Mouse (Mus musculus) G1E (cell line): ENCODE measurements around the gene Ccdc148. TPM values are rescaled to one million over a fixed set of nuclear protein-coding genes. Genes with fewer than 3 reads are reported as not detected.

Source experiments
- ATAC-seq: 2 replicates; pipeline ENCODE4 v1.8.0; 2016; ENCODE audit warnings: mild to moderate bottlenecking; ENCODE audit not compliant: insufficient number of reproducible peaks, poor library complexity, low FRiP score, severe bottlenecking; ENCODE audit errors: extremely low read depth
- DNase-seq: peaks from one replicate; pipeline ENCODE4 v3.0.0; 2012; ENCODE audit warnings: low spot score
- H3K27me3 ChIP-seq: 2 replicates; pipeline ENCODE4 v1.6.1; 2012; ENCODE audit warnings: mild to moderate bottlenecking, low read length, inconsistent platforms; ENCODE audit not compliant: insufficient read depth
- H3K36me3 ChIP-seq: replicated peaks from 2 replicates; pipeline ENCODE3; 2012; ENCODE audit warnings: mild to moderate bottlenecking, inconsistent platforms
- H3K4me1 ChIP-seq: 2 replicates; pipeline ENCODE4 v1.6.1; 2012; ENCODE audit warnings: low read depth, low read length, inconsistent platforms, mixed read lengths; ENCODE audit not compliant: insufficient read depth
- H3K4me3 ChIP-seq: 2 replicates; pipeline ENCODE4 v1.5.1; 2012; ENCODE audit warnings: low read depth, mild to moderate bottlenecking, inconsistent platforms, low read length, moderate library complexity, mixed read lengths
- H3K9me3 ChIP-seq: replicated peaks from 2 replicates; pipeline ENCODE4 v1.6.1; 2012; ENCODE audit warnings: inconsistent platforms
- CTCF ChIP-seq: IDR thresholded peaks from 2 replicates; pipeline ENCODE4 v1.5.1; 2012; ENCODE audit warnings: low read depth, low read length, inconsistent platforms, mixed read lengths
- GATA1 ChIP-seq: IDR thresholded peaks from 2 replicates; pipeline ENCODE4 v1.6.1; 2012; ENCODE audit warnings: borderline replicate concordance, low read length, inconsistent platforms, mixed read lengths
- GATA2 ChIP-seq: IDR thresholded peaks from 2 replicates; pipeline ENCODE4 v1.6.1; 2012; ENCODE audit warnings: low read depth, low read length, inconsistent platforms, borderline replicate concordance
- POLR2AphosphoS5 ChIP-seq: IDR thresholded peaks from 2 replicates; pipeline ENCODE4 v1.6.1; 2012; ENCODE audit warnings: low read depth, low read length, inconsistent platforms; ENCODE audit not compliant: insufficient replicate concordance
- TAL1 ChIP-seq: conservative IDR thresholded peaks from 2 replicates; pipeline ENCODE4 v1.6.1; 2012; ENCODE audit warnings: low read depth, low read length, inconsistent platforms, mixed read lengths
- polyA plus RNA-seq: library from polyadenylated mRNA; stranded (reverse); fragments of >175 nt; gene quantifications from 2 replicates; pipeline ENCODE4 v1.2.3, GENCODE M21; 2012
- total RNA-seq, 2 experiments: library from RNA; stranded (forward) in 1 of 2; stranded (reverse) in 1 of 2; fragments of 200-1000 nt in 1 of 2; fragments of >200 nt in 1 of 2; fragmentation: Nextera tagmentation in 1 of 2; gene quantifications; 2 replicates each; pipeline ENCODE4 v1.2.3; 2014 to 2017

Ccdc148 gene
- total and polyA plus RNA-seq, 3 experiments, result 0.22 TPM; not detected in 2

DNA sequence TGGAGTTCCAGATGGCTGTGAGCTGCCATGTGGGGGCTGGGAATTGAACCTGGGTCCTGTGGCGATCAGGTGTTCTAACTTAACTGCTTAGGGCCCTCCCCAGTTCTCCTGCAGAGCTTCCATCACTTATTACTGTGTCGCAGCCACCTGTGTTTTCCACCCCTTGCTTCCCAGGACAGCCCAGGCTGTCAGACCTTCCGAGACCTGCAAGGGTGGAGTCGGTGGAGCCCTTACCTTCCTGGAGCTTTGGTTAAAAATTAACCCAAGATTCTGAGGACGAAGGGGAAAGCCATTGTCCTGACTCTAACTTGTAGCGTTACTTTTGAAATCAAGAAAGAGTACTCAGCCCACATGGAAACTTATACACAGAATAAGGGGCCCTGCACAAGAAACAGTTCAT lies 15.4 kb upstream of the Ccdc148 start:
- Histone ChIP-seq H3K4me1 (peaks cover 65% of the 10 kb centered on the region), H3K36me3 (peaks cover 38% of the 10 kb centered on the region), H3K27me3 (no peaks in the 10 kb centered on the region), H3K9me3 (no peaks in the 10 kb centered on the region), H3K4me3 (no peak overlapping the region)
- ATAC-seq (no peak), DNase-seq (no peak)
- TF ChIP-seq CTCF (no peak), GATA2 (no peak), GATA1 (no peak), TAL1 (no peak), POLR2AphosphoS5 (no peak)

DNA sequence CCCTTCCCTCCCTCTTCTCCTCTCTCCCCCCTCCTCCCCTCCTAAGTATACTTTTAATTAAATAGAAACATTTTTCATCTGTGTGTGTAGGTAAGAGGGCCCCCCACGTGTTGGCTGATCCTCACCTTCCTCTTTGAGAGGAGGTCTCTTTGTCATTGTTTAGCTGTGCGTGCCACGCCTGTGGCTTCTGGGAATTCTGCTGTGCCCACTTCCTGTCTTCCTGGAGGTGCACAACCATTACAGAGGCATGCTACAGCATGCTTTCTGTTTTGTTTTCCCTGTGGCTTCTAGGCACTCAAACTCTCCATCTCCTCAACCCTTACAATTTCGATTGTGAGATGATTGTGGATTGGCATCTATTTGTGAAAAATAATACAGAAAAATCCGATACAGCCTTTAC lies 11.1 kb upstream of the Ccdc148 start:
- H3K27me3 ChIP-seq, result no peaks in the 10 kb centered on the region
- H3K36me3 ChIP-seq, result peaks cover 31% of the 10 kb centered on the region
- peak; percentile 20 for DNase-seq
- no peak for TF ChIP-seq CTCF
- TF ChIP-seq GATA2, result no peak
- no peak for TF ChIP-seq TAL1
- TF ChIP-seq POLR2AphosphoS5, result no peak
- TF ChIP-seq GATA1, result no peak
- ATAC-seq, result peak; percentile 66
- H3K4me1 ChIP-seq, result peaks cover 65% of the 10 kb centered on the region
- H3K4me3 ChIP-seq, result peak overlapping the region; percentile 51; the same call in 1 of the 2 replicates
- no peaks in the 10 kb centered on the region for H3K9me3 ChIP-seq

DNA sequence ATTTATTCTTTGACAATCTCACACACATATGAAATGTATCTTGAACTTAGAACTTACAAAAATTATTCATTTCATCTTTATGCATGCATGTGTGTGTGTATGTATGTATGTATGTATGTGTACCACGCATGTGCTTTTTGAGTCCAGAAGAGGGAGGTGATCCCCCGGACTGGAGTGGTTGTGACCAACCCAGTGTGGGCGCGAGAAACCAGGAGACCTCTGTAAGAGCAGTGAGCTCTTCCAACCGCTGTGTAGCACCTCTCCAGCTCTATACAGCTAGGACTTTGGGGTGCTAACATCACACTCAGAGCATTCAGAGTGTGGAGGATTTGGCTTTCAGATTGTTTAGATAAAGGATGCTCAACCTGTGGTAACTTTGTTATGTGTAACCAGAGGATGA lies 10.1 kb upstream of the Ccdc148 start:
- DNase-seq (no peak), ATAC-seq (no peak)
- TF ChIP-seq GATA2 (no peak), TAL1 (no peak)
- Histone ChIP-seq H3K4me1 (peaks cover 65% of the 10 kb centered on the region), H3K27me3 (no peaks in the 10 kb centered on the region), H3K9me3 (no peaks in the 10 kb centered on the region), H3K36me3 (peaks cover 27% of the 10 kb centered on the region), H3K4me3 (no peak overlapping the region)

DNA sequence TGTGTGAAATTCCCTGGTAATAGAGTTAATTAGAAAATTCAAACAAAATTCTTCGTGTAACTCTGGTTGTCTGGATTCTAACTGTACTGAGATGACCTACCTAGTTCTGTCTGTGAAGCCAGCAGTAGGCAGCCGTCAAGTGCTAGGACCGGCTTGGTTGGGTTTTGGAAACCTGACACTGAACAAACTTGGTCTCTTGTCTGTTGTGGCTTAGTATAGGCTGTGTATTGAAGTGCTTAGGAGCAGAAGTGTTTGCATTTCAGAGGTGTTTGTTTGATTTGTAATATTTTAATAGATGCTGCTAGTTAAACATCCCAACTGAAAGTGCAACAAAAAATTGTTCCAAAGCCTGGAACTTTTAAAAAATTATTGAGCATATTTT lies 9.7 kb upstream of the Ccdc148 start:
- Histone ChIP-seq H3K4me3 (no peak overlapping the region), H3K9me3 (no peaks in the 10 kb centered on the region), H3K27me3 (no peaks in the 10 kb centered on the region), H3K4me1 (peaks cover 66% of the 10 kb centered on the region), H3K36me3 (peaks cover 28% of the 10 kb centered on the region)
- TF ChIP-seq CTCF (no peak), GATA1 (no peak), POLR2AphosphoS5 (no peak), TAL1 (no peak), GATA2 (no peak)
- DNase-seq (no peak), ATAC-seq (no peak)

DNA sequence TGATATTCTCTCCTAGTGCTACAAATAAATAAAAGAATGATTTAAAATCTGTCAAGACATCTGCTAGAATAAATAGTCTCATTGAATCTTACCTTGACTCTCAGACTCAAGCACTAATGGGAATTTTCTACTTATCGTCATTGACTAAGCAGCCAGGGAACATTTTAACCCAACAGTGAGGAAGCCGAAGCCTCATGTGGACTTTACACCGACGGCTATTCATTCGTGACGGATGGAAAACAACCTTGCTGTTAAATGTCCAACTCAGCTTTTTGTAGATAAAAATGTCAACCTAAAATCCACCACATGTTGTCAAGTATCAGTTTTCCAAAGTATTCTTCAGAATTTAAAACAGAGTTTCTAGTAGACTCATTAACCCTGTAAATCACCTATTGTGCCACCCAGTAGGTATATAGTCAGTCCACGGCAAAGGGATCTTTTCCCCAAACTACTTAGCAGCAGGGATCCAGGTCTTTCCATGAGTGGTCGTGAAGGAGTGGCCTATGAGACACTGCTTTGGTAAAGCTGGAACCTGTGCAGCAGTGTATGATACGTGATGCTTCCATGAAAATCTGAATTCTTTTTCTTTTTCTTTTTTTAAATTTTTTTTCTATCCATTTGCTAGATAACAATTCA lies 9.2 kb upstream of the Ccdc148 start:
- Histone ChIP-seq H3K9me3 (no peaks in the 10 kb centered on the region), H3K4me1 (peaks cover 68% of the 10 kb centered on the region), H3K4me3 (no peak overlapping the region), H3K27me3 (no peaks in the 10 kb centered on the region), H3K36me3 (peaks cover 31% of the 10 kb centered on the region)
- DNase-seq, result no peak
- ATAC-seq, result no peak
- TF ChIP-seq CTCF (no peak), POLR2AphosphoS5 (no peak), TAL1 (no peak), GATA2 (no peak), GATA1 (no peak)

GRCm38 (mm10) chr2:59167830-59168229 lies 7.3 kb upstream of the Ccdc148 start:
- Histone ChIP-seq H3K36me3 (peaks cover 27% of the 10 kb centered on the region), H3K4me1 (peaks cover 65% of the 10 kb centered on the region), H3K27me3 (no peaks in the 10 kb centered on the region), H3K4me3 (no peak overlapping the region; the same call in 1 of the 2 replicates), H3K9me3 (no peaks in the 10 kb centered on the region)
- no peak for ATAC-seq
- no peak for TF ChIP-seq TAL1
- no peak for TF ChIP-seq GATA1
- TF ChIP-seq CTCF, result no peak
- TF ChIP-seq GATA2, result no peak
- TF ChIP-seq POLR2AphosphoS5, result no peak
- no peak for DNase-seq

DNA sequence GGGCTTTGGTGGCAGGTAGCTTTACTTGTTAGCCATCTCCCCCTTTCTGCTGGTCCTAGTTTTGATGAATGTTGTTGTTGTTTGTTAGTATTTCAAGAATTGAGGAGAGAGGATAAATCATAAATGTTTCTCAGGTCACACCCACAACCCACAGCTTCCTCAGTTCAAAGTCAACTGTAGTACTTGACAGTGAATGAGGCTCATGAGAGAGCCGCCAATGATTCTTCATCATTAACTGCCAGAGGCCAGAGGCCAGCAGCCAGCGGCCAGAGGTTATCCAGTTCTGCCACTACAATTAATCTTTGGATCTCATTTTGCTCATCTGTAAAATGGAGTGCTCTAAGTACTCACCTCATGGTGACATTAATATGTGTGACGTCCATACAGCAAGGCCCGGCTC lies 6.5 kb upstream of the Ccdc148 start:
- Histone ChIP-seq H3K27me3 (no peaks in the 10 kb centered on the region), H3K4me3 (no peak overlapping the region), H3K36me3 (peaks cover 25% of the 10 kb centered on the region), H3K9me3 (no peaks in the 10 kb centered on the region), H3K4me1 (peaks cover 65% of the 10 kb centered on the region)
- no peak for DNase-seq
- ATAC-seq, result no peak
- TF ChIP-seq POLR2AphosphoS5, result no peak
- TF ChIP-seq GATA2, result no peak
- no peak for TF ChIP-seq GATA1
- TF ChIP-seq TAL1, result no peak
- no peak for TF ChIP-seq CTCF
